Comparison of ENCODE assay signal across 8 mouse cellular contexts in genomic region chr3:151437693-151438092, GRCm38 (mm10). TPM values are rescaled to one million over a fixed set of nuclear protein-coding genes. Genes with fewer than 3 reads are reported as not detected.
DNase-seq lines count a peak whose midpoint lies in the region; ATAC-seq and TF ChIP-seq lines count a peak whose summit lies in the region.

Gene Adgrl4, plus strand, starts transcription at chr3:151437887.

- peak within 1 kb of the TSS; percentile 58 for H3K4me2 ChIP-seq in hindbrain, embryonic 15.5 days

- TF ChIP-seq CTCF in brain, embryonic 14.5 days (IDR thresholded peaks at IDR 0.05; ENCODE audit: borderline replicate concordance, extremely low read depth, insufficient read depth, insufficient read length): no peak

- no peaks in the 10 kb centered on the region for H3K9me3 ChIP-seq in hindbrain, embryonic 15.5 days
- no peaks in the 10 kb centered on the region for H3K9me3 ChIP-seq in megakaryocyte, embryonic 14.5 days

- no peaks in the 10 kb centered on the region for H3K36me3 ChIP-seq in hindbrain, embryonic 15.5 days
- no peaks in the 10 kb centered on the region for H3K36me3 ChIP-seq in megakaryocyte, embryonic 14.5 days (replicated peaks; ENCODE audit: low read length)

- ATAC-seq in hindbrain, embryonic 15.5 days (ENCODE audit: low FRiP score, low read depth): peak; percentile 72; the same call in 1 of the 2 replicates

- TF ChIP-seq POLR2A in brain, embryonic 14.5 days (IDR thresholded peaks at IDR 0.05; ENCODE audit: borderline replicate concordance, extremely low read depth, insufficient read depth, insufficient read length, poor library complexity, severe bottlenecking): no peak

- intact Hi-C loops in left cerebral cortex, postnatal 36 days (cut with DNase I): no loop called here

- H3K27ac ChIP-seq in hindbrain, embryonic 15.5 days (replicated peaks): no peak within 1 kb of the TSS

- 0 out of 2 replicates have a peak within 1 kb of the TSS, but pooled peaks have one; percentile 26 for H3K9ac ChIP-seq in hindbrain, embryonic 15.5 days

- peak; percentile 31 for DNase-seq in ES-CJ7 (ENCODE audit: low read depth, low spot score)
- peak; percentile 17 for DNase-seq in brain, embryonic 14.5 days (ENCODE audit: low read depth)
- peak; percentile 43 for DNase-seq in gastrocnemius, postnatal 25 days
- no peak for DNase-seq in left cerebral cortex, postnatal 36 days (ENCODE audit: low spot score in 2 of 2)
- no peak for DNase-seq in Muller cell, postnatal 12 days (ENCODE audit: inconsistent ontology term)
- no peak for DNase-seq in thymus, adult 18-20 months

- H3K27me3 ChIP-seq in hindbrain, embryonic 15.5 days: no peaks in the 10 kb centered on the region
- H3K27me3 ChIP-seq in megakaryocyte, embryonic 14.5 days (replicated peaks): peaks cover 16% of the 10 kb centered on the region

- peak within 1 kb of the TSS; percentile 26 for H3K4me3 ChIP-seq in hindbrain, embryonic 15.5 days
- peak within 1 kb of the TSS; percentile 87 for H3K4me3 ChIP-seq in megakaryocyte, embryonic 14.5 days (replicated peaks)

- peaks cover 5% of the 10 kb centered on the region; the same call in 1 of the 2 replicates for H3K4me1 ChIP-seq in hindbrain, embryonic 15.5 days (replicated peaks)
- peaks cover 7% of the 10 kb centered on the region for H3K4me1 ChIP-seq in megakaryocyte, embryonic 14.5 days

- 4% methylated on average over 17 of the region's 17 CpGs for WGBS in hindbrain, embryonic 15.5 days

RNA-seq across cellular contexts. Expression of gene Adgrl4, which starts in this region (rescaled TPM):
- 5.5 and 10.2 TPM in 2 replicates for polyA plus RNA-seq in brain, embryonic 14.5 days (2012; rRNA removed)
- 10 to 100 TPM; 20.7 to 24.0 TPM for total RNA-seq in gastrocnemius, postnatal 25 days (2021)
- 13.4 and 14.3 TPM in 2 replicates for polyA plus RNA-seq in hindbrain, embryonic 15.5 days (2015; fragmentation: Nextera tagmentation; extraction: Ambion mirVana)
- 10 to 100 TPM; 22.0 to 29.0 TPM for total RNA-seq in left cerebral cortex, postnatal 36 days (2021)
- 0.30 TPM in 1 of 2 replicates, not detected in the other for polyA plus RNA-seq in megakaryocyte, embryonic 14.5 days (2012; ENCODE audit: insufficient read depth, low replicate concordance)

Comparison
In these comparisons a context has a peak if more than half of its experiments do, and no peak if none do; other contexts are left out.
1. DNase-seq: peak in ES-CJ7 (single experiment), brain, embryonic 14.5 days (single experiment) and gastrocnemius, postnatal 25 days (single experiment); none in left cerebral cortex, postnatal 36 days (0 of 2), Muller cell, postnatal 12 days (single experiment) and thymus, adult 18-20 months (0 of 2).